Mouse (Mus musculus) limb, embryonic 11.5 days (tissue): ENCODE measurements around the gene Krtcap2. TPM values are rescaled to one million over a fixed set of nuclear protein-coding genes. Genes with fewer than 3 reads are reported as not detected.
A peak's percentile ranks its signal among the peaks of the same experiment; 100 is the strongest.

ENCODE experiments used
- ATAC-seq: fragments of 200-750 bp; cut with Nextera tagmentation; 2 replicates; pipeline ENCODE4 v1.8.0; 2017; ENCODE audit warnings: low read depth; ENCODE audit not compliant: insufficient number of reproducible peaks, low FRiP score, low TSS enrichment
- DNase-seq: peaks from one replicate; pipeline ENCODE4 v3.0.0-alpha.2; 2015; ENCODE audit warnings: low spot score
- H3K27ac ChIP-seq: fragments of 300-500 bp; sonication (generic); replicated peaks from 2 replicates; pipeline ENCODE4 v1.5.1; 2014; ENCODE audit warnings: low read depth, mild to moderate bottlenecking, low read length
- H3K27me3 ChIP-seq: fragments of 300-500 bp; sonication (generic); 2 replicates; pipeline ENCODE4 v1.6.1; 2014; ENCODE audit warnings: mild to moderate bottlenecking, low read length, mixed read lengths; ENCODE audit not compliant: control insufficient read depth, insufficient read depth
- H3K36me3 ChIP-seq: fragments of 300-500 bp; sonication (generic); 2 replicates; pipeline ENCODE4 v1.6.1; 2014; ENCODE audit warnings: mild to moderate bottlenecking, low read length, moderate library complexity, mixed read lengths; ENCODE audit not compliant: control insufficient read depth, insufficient read depth
- H3K4me1 ChIP-seq: fragments of 300-500 bp; sonication (generic); 2 replicates; pipeline ENCODE4 v1.6.1; 2014; ENCODE audit warnings: low read length, mixed read lengths; ENCODE audit not compliant: control insufficient read depth, insufficient read depth
- H3K4me2 ChIP-seq: fragments of 300-500 bp; sonication (generic); 2 replicates; pipeline ENCODE4 v1.6.1; 2014; ENCODE audit warnings: low read depth, mild to moderate bottlenecking, moderate library complexity; ENCODE audit not compliant: severe bottlenecking
- H3K4me3 ChIP-seq: fragments of 300-500 bp; sonication (generic); 2 replicates; pipeline ENCODE4 v1.5.1; 2014; ENCODE audit warnings: low read depth, low read length
- H3K9ac ChIP-seq: fragments of 300-500 bp; sonication (generic); 2 replicates; pipeline ENCODE4 v1.6.1; 2014; ENCODE audit warnings: mild to moderate bottlenecking, low read length
- H3K9me3 ChIP-seq: fragments of 300-500 bp; sonication (generic); 2 replicates; pipeline ENCODE4 v1.6.1; 2016; ENCODE audit warnings: low read length; ENCODE audit not compliant: control insufficient read depth
- WGBS: fragments of 180-500 bp; shearing (Covaris S2); extraction: QIAGEN DNeasy Blood & Tissue Kit; methylation state at CpG from one replicate; pipeline ENCODE4 v1.1.7; 2014; 5-methylcytosine and 5-hydroxymethylcytosine counted together
- microRNA counts: library from miRNA; unstranded; fragments of <30 nt; microRNA quantifications from one replicate; lab custom pipeline; 2016
- microRNA-seq: library from miRNA; unstranded; fragments of <30 nt; microRNA quantifications from one replicate; pipeline ENCODE4, GENCODE M21; 2016
- polyA plus RNA-seq: library from polyadenylated mRNA; unstranded; fragments of >200 nt; fragmentation: Nextera tagmentation; extraction: Ambion mirVana; gene quantifications from 2 replicates; pipeline ENCODE4 v1.2.1, GENCODE M21; 2014

Krtcap2 gene
- polyA plus RNA-seq, 1 experiment from 2014 or later, result 295 TPM

DNA sequence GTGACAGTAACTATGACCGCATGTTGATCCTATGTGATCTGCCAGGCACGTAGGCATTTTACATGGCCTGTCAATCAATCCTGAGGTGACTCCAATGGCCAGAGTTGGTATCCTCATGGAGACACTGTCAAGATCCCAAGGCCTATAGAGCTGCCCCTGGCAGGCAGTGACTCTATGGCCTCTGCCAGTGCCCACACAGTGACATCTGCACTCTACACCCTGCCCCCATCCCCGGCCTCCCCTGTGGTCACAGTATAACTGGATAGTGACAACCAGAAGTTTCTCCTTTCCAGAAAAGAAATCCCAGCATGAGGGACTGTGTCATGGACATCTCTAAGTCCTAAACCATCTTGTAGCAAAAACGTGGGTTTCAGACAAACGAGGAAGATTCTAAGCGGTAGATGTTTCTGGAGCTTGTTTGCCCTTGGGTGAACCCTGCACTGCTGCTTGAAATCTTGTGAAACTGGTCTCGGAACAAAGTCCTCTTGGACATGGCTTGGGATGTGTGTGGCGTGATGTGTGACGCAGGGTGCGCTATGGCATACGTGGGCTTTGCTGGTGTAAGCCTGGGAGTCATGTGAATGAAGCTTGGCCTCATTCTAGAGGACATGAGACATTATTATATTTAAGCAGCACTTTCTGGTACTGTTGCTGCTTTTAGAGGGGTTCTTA is 47.6 kb downstream of the Krtcap2 start:
- WGBS, result 92% methylated on average over 11 of the region's 11 CpGs
- DNase-seq, result no peak
- Histone ChIP-seq H3K4me3 (no peak overlapping the region), H3K9ac (no peak overlapping the region), H3K27me3 (no peaks in the 10 kb centered on the region), H3K4me2 (no peak overlapping the region), H3K4me1 (no peaks in the 10 kb centered on the region), H3K27ac (no peak overlapping the region), H3K36me3 (no peaks in the 10 kb centered on the region), H3K9me3 (no peaks in the 10 kb centered on the region)
- no peak for ATAC-seq

DNA sequence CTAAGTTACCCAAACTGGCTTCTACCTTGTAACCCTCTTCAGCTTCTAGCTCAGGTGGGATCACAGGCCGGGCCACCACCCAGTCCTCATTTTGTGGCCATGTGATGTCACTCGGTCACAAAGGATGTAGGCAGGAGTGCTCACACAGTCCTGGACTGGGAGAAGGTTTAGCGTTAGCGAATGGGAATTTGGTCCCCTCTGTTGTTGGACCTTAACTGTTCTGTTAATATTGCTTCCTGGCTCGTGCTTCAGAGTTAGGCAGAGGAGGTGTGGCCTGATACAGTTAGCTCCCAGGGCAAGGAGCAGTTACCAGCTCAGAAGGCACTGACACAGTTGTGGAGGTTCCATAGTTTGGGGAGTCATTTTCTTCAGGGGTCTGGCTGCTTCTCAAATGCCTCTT is 48.4 kb downstream of the Krtcap2 start:
- no peaks in the 10 kb centered on the region for H3K9me3 ChIP-seq
- ATAC-seq (no peak), DNase-seq (no peak)
- WGBS, result 82% methylated on average over 5 of the region's 5 CpGs
- H3K36me3 ChIP-seq, result no peaks in the 10 kb centered on the region
- H3K4me3 ChIP-seq, result no peak overlapping the region
- H3K27ac ChIP-seq, result no peak overlapping the region
- H3K9ac ChIP-seq, result no peak overlapping the region
- no peaks in the 10 kb centered on the region for H3K4me1 ChIP-seq
- no peak overlapping the region for H3K4me2 ChIP-seq
- no peaks in the 10 kb centered on the region for H3K27me3 ChIP-seq

DNA sequence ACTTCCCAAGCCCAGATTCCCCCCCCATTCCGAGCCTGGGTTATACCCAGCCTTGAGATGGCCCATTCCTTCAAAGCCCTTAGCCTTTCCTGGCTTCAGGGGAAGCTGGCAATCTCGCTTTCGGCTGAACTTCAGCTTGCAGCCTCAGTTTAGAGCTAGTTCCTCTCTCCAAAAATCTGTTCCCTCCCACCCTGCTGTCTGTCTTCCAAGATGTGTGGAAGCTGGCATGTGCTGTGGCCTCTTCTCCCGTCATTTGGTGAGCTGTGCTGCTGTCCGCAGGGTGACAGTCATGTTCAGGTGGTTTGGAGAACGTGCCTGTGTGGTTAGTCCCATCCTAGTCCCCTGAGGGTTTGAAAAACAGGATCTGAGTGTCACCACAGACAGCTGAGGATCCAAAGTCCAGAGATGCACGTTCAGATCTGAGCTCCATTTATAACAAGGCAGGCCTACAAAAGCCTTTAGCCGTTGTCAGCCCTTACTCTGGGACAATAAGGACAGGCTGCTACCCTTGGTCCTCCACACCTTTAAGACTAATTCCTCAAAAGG is 50.0 kb downstream of the Krtcap2 start:
- ATAC-seq (no peak), DNase-seq (no peak)
- Histone ChIP-seq H3K4me2 (no peak overlapping the region), H3K27ac (no peak overlapping the region), H3K4me1 (no peaks in the 10 kb centered on the region), H3K27me3 (no peaks in the 10 kb centered on the region), H3K9me3 (no peaks in the 10 kb centered on the region), H3K36me3 (no peaks in the 10 kb centered on the region), H3K9ac (no peak overlapping the region), H3K4me3 (no peak overlapping the region)
- 86% methylated on average over 8 of the region's 8 CpGs for WGBS

DNA sequence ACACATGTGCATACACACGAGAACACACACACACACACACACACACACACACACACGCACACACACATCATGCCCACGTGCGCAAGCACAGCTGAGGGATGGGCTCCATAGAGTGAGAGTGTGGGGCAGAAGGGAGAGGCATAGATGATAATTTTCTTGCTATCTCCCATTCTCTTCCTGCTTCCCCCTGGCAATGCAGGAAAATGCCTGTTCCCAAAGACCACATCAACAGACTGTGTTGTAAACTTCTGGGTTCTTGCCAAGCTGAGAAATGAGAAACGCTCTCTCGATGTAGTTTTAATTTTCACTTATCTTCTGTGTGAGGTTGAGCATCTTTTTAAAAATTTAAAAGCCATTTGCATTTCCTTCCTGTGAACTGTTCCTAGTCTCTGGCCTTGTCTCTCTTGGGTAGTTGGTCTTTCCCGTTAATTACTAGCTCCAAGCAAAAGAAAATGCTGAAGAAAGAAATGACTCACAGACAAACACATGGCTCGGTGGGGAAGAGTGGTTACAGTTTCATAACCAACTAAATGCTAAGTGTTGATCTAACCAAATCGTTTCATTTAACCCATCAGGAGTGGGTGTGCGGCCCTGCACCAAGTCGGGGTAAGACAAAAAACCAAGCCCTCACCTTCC is 51.1 kb downstream of the Krtcap2 start:
- H3K4me3 ChIP-seq, result no peak overlapping the region
- H3K27me3 ChIP-seq, result no peaks in the 10 kb centered on the region
- no peaks in the 10 kb centered on the region for H3K9me3 ChIP-seq
- H3K9ac ChIP-seq, result no peak overlapping the region
- no peak for ATAC-seq
- no peak overlapping the region for H3K4me2 ChIP-seq
- H3K36me3 ChIP-seq, result no peaks in the 10 kb centered on the region
- WGBS, result 86% methylated on average over 11 of the region's 11 CpGs
- H3K27ac ChIP-seq, result no peak overlapping the region
- no peaks in the 10 kb centered on the region for H3K4me1 ChIP-seq
- no peak for DNase-seq

DNA sequence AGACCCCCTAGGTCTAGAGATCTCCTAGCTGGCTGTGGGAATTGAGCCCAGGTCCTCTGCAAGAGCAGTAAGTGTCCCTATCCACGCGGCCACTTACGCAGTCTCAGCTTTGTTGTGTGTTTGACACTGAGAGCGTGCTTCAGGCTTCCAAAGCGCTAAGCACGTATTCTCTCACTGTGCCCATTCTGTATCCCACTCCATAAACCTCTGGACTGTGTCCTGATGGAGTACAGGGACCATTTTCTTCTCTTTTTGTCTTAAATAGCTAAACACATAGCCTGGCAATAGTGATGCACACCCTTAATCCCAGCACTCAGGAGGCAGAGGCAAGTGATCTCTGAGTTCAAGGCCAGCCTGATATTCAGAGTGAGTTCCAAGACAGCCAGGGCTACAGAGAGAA is 53.1 kb downstream of the Krtcap2 start:
- Histone ChIP-seq H3K9ac (no peak overlapping the region), H3K4me1 (no peaks in the 10 kb centered on the region), H3K9me3 (no peaks in the 10 kb centered on the region), H3K4me2 (no peak overlapping the region), H3K36me3 (no peaks in the 10 kb centered on the region), H3K4me3 (no peak overlapping the region), H3K27ac (no peak overlapping the region), H3K27me3 (no peaks in the 10 kb centered on the region)
- DNase-seq (no peak), ATAC-seq (no peak)
- 84% methylated on average over 6 of the region's 6 CpGs for WGBS

DNA sequence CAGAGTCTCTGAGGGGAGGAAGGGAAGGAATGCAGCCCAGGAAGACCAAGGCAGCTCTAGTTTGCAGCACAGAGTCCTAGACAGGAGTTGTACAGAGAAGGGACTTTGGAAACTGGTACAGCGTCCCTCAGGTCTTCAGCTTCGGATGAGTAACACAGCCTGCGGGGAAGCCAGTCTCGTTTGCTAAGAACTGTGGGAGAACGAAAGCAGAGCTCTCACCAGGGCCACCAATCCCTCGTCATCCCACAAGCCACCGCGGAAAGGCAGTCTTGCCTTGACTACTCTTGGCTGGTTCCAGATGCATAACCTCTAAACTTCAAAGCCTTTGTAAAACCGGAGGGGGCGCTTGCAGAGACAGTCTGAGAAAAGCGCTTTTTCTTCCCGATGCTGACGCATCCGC is 53.7 kb downstream of the Krtcap2 start:
- Histone ChIP-seq H3K4me1 (no peaks in the 10 kb centered on the region), H3K9ac (peak overlapping the region; percentile 38), H3K9me3 (no peaks in the 10 kb centered on the region), H3K4me3 (no peak overlapping the region), H3K27ac (no peak overlapping the region), H3K36me3 (no peaks in the 10 kb centered on the region), H3K4me2 (peak overlapping the region; percentile 46), H3K27me3 (no peaks in the 10 kb centered on the region)
- WGBS, result 3% methylated on average over 14 of the region's 14 CpGs
- ATAC-seq, result no peak
- DNase-seq, result peak; percentile 69

MicroRNA genes within 50 kb of the gene (microRNA counts, 519-probe panel; counts per million panel counts)
- 1,929 counts per million, percentile 15 among the panel's probes with 10 or more counts for microRNA mmu-miR-92b (lab: Ali Mortazavi, UCI)

Small RNA genes within 50 kb of the gene (microRNA-seq; reads per million reads assigned to microRNA genes)
- 542 reads per million, percentile 67 among the genes with 10 or more reads in this experiment for gene Mir92b

Other genes with a start within 250 kb of the Krtcap2 start
- gene Rusc1, start 152.7 kb upstream of the Krtcap2 start, polyA plus RNA-seq, result 13.8 TPM in 2 replicates
- not detected in 2 replicates for gene Gm43738, start 144.9 kb upstream of the Krtcap2 start, polyA plus RNA-seq
- 315 and 326 TPM in 2 replicates for gene Fdps, start 144.0 kb upstream of the Krtcap2 start, polyA plus RNA-seq
- gene Pklr, start 109.8 kb upstream of the Krtcap2 start, polyA plus RNA-seq, result 1.2 and 1.6 TPM in 2 replicates
- gene Hcn3, start 85.8 kb upstream of the Krtcap2 start, polyA plus RNA-seq, result 1.0 and 1.1 TPM in 2 replicates
- gene Clk2, start 81.2 kb upstream of the Krtcap2 start, polyA plus RNA-seq, result 34.8 and 35.2 TPM in 2 replicates
- 107 and 110 TPM in 2 replicates for gene Scamp3, start 68.5 kb upstream of the Krtcap2 start, polyA plus RNA-seq
- gene Fam189b, start 62.8 kb upstream of the Krtcap2 start, polyA plus RNA-seq, result 24.0 and 27.1 TPM in 2 replicates
- gene Gba, start 43.0 kb upstream of the Krtcap2 start, polyA plus RNA-seq, result 30.7 and 33.1 TPM in 2 replicates
- gene Thbs3, start 30.8 kb upstream of the Krtcap2 start, polyA plus RNA-seq, result 21.0 and 21.6 TPM in 2 replicates
- 213 and 231 TPM in 2 replicates for gene Mtx1, start 18.9 kb upstream of the Krtcap2 start, polyA plus RNA-seq
- 0.68 TPM in 1 of 2 replicates, not detected in the other for gene Muc1, start 16.9 kb upstream of the Krtcap2 start, polyA plus RNA-seq
- gene Trim46, start 343 bp downstream of the Krtcap2 start, polyA plus RNA-seq, result 4.0 and 5.5 TPM in 2 replicates
- gene Dpm3, start 13.4 kb downstream of the Krtcap2 start, polyA plus RNA-seq, result 93.3 and 106 TPM in 2 replicates
- 46.4 and 47.2 TPM in 2 replicates for gene Slc50a1, start 24.6 kb downstream of the Krtcap2 start, polyA plus RNA-seq
- gene Efna1, start 35.2 kb downstream of the Krtcap2 start, polyA plus RNA-seq, result 42.4 and 47.7 TPM in 2 replicates
- 13.9 and 19.3 TPM in 2 replicates for gene Efna3, start 77.0 kb downstream of the Krtcap2 start, polyA plus RNA-seq
- 46.9 and 48.9 TPM in 2 replicates for gene Efna4, start 92.1 kb downstream of the Krtcap2 start, polyA plus RNA-seq
- gene Adam15, start 104.0 kb downstream of the Krtcap2 start, polyA plus RNA-seq, result 17.8 and 21.0 TPM in 2 replicates
- 0.23 and 0.28 TPM in 2 replicates for gene Dcst2, start 116.0 kb downstream of the Krtcap2 start, polyA plus RNA-seq
- 0.37 and 0.44 TPM in 2 replicates for gene Dcst1, start 119.3 kb downstream of the Krtcap2 start, polyA plus RNA-seq
- gene Zbtb7b, start 148.8 kb downstream of the Krtcap2 start, polyA plus RNA-seq, result 0.41 and 0.45 TPM in 2 replicates
- gene Lenep, start 156.8 kb downstream of the Krtcap2 start, polyA plus RNA-seq, result 0.61 TPM in 1 of 2 replicates, not detected in the other
- 19.0 and 21.9 TPM in 2 replicates for gene Flad1, start 165.9 kb downstream of the Krtcap2 start, polyA plus RNA-seq
- 774 and 797 TPM in 2 replicates for gene Cks1b, start 172.4 kb downstream of the Krtcap2 start, polyA plus RNA-seq
- gene Shc1, start 172.5 kb downstream of the Krtcap2 start, polyA plus RNA-seq, result 55.7 and 64.5 TPM in 2 replicates
- 64.3 and 65.5 TPM in 2 replicates for gene Pygo2, start 184.2 kb downstream of the Krtcap2 start, polyA plus RNA-seq
- gene Pbxip1, start 190.7 kb downstream of the Krtcap2 start, polyA plus RNA-seq, result 10.3 and 11.5 TPM in 2 replicates
- gene Pmvk, start 208.6 kb downstream of the Krtcap2 start, polyA plus RNA-seq, result 58.6 and 64.0 TPM in 2 replicates